Mouse (Mus musculus) myocyte (in vitro differentiated cells): ENCODE data around the gene Acss1. TPM values are rescaled to one million over a fixed set of nuclear protein-coding genes. Genes with fewer than 3 reads are reported as not detected.

Experiments
- H3K27me3 ChIP-seq: one replicate; pipeline ENCODE4 v1.6.1; 2011; ENCODE audit not compliant: control insufficient read depth, insufficient read depth, insufficient read length
- H3K36me3 ChIP-seq: one replicate; pipeline ENCODE4 v1.6.1; 2011; ENCODE audit not compliant: control insufficient read depth, insufficient read depth
- H3K4me2 ChIP-seq: one replicate; pipeline ENCODE4 v1.6.1; 2011; ENCODE audit warnings: low read depth, control low read depth
- H3K4me3 ChIP-seq: one replicate; pipeline ENCODE4 v1.5.1; 2011; ENCODE audit warnings: mild to moderate bottlenecking, control low read depth, moderate library complexity
- H3K79me2 ChIP-seq: one replicate; pipeline ENCODE4 v1.6.1; 2011; ENCODE audit not compliant: control insufficient read depth, insufficient read depth
- H3ac ChIP-seq: one replicate; pipeline ENCODE4 v1.6.1; 2011; ENCODE audit not compliant: control insufficient read depth, insufficient read length
- CEBPB ChIP-seq: IDR thresholded peaks from 2 replicates; pipeline ENCODE4 v1.6.1; 2011; ENCODE audit warnings: mild to moderate bottlenecking, moderate library complexity; ENCODE audit not compliant: poor library complexity, insufficient read depth, severe bottlenecking
- E2F4 ChIP-seq: IDR thresholded peaks from one replicate; pipeline ENCODE4 v1.6.1; 2011; ENCODE audit warnings: mild to moderate bottlenecking, control low read depth, moderate library complexity; ENCODE audit not compliant: insufficient read depth
- MAX ChIP-seq: IDR thresholded peaks from one replicate; pipeline ENCODE4 v1.6.1; 2011; ENCODE audit warnings: low read depth, mild to moderate bottlenecking, control low read depth
- MYOD1 ChIP-seq, 3 experiments: IDR thresholded peaks; one replicate each; pipeline ENCODE4 v1.6.1; 2011; ENCODE audit warnings: control low read depth in 2 of 3, low read depth in 2 of 3, mild to moderate bottlenecking in 2 of 3, moderate library complexity in 1 of 3; ENCODE audit not compliant: insufficient read length in 2 of 3, control insufficient read depth in 1 of 3
- MYOG ChIP-seq, 3 experiments: IDR thresholded peaks; one replicate each; pipeline ENCODE4 v1.6.1; 2011; ENCODE audit warnings: control low read depth in 2 of 3, low read depth in 2 of 3, mild to moderate bottlenecking in 2 of 3; ENCODE audit not compliant: insufficient read length in 2 of 3, control insufficient read depth in 1 of 3, insufficient read depth in 1 of 3
- POLR2A ChIP-seq: IDR thresholded peaks from one replicate; pipeline ENCODE4 v1.6.1; 2011; ENCODE audit warnings: low read depth, mild to moderate bottlenecking, control low read depth, moderate library complexity; ENCODE audit not compliant: insufficient read length
- POLR2AphosphoS2 ChIP-seq: IDR thresholded peaks from one replicate; pipeline ENCODE4 v1.6.1; 2011; ENCODE audit warnings: low read depth, control low read depth; ENCODE audit not compliant: insufficient read length
- REST ChIP-seq: IDR thresholded peaks from one replicate; pipeline ENCODE4 v1.6.1; 2011; ENCODE audit warnings: mild to moderate bottlenecking, control low read depth, moderate library complexity; ENCODE audit not compliant: insufficient read depth, insufficient read length
- SRF ChIP-seq: IDR thresholded peaks from one replicate; pipeline ENCODE4 v1.6.1; 2011; ENCODE audit warnings: low read depth; ENCODE audit not compliant: control insufficient read depth, insufficient read length
- TCF12 ChIP-seq: IDR thresholded peaks from one replicate; pipeline ENCODE4 v1.6.1; 2011; ENCODE audit warnings: mild to moderate bottlenecking, control low read depth; ENCODE audit not compliant: poor library complexity, insufficient read depth, severe bottlenecking
- TCF3 ChIP-seq: IDR thresholded peaks from one replicate; pipeline ENCODE4 v1.6.1; 2011; ENCODE audit warnings: low read depth, control low read depth; ENCODE audit not compliant: insufficient read length
- USF1 ChIP-seq: IDR thresholded peaks from one replicate; pipeline ENCODE4 v1.6.1; 2011; ENCODE audit warnings: low read depth, mild to moderate bottlenecking, control low read depth, moderate library complexity
- polyA plus RNA-seq: library from polyadenylated mRNA; unstranded; fragments of >200 nt; fragmentation: generic; extraction: Trizol; gene quantifications from one replicate; pipeline ENCODE4 v1.2.1, GENCODE M21; 2012; ENCODE audit warnings: missing spikeins

Acss1 gene
- polyA plus RNA-seq, 1 experiment, result not detected

GRCm38 (mm10) chr2:150656975-150657768, 11.1 kb downstream of the Acss1 start:
- Histone ChIP-seq H3K36me3 (no peaks in the 10 kb centered on the region), H3K27me3 (no peaks in the 10 kb centered on the region), H3K4me3 (no peak overlapping the region), H3K4me2 (no peak overlapping the region), H3K79me2 (no peaks in the 10 kb centered on the region), H3ac (no peak overlapping the region)
- TF ChIP-seq E2F4, result no peak
- no peak for TF ChIP-seq MYOD1 (IDR thresholded peaks at IDR 0.05; ENCODE audit: control insufficient read depth in 1 of 3, insufficient read length in 2 of 3, low read depth in 2 of 3)
- TF ChIP-seq USF1, result no peak
- TF ChIP-seq POLR2AphosphoS2, result no peak
- TF ChIP-seq POLR2A, result no peak
- TF ChIP-seq REST, result no peak
- no peak for TF ChIP-seq CEBPB
- TF ChIP-seq TCF3, result no peak
- TF ChIP-seq TCF12, result no peak
- TF ChIP-seq SRF, result no peak
- no peak for TF ChIP-seq MAX

DNA sequence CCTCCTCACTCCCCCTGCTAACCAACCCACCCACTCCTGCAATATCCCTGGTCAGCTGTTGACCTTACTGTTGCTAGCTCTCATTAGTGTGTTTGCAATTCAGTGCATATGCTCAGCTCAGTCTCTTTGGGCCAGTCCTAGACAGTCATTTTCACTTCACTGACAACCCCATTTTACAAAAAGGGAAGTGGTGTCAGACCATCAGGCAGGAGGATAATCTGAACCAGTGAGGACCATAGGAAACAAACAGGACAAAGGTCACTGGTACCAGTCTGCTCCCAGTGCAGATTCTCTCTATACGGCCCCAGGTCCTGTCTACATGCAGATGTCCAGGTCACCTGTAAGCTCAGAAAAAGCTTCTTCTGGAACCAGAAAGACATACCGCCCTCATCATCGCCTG, 12.2 kb downstream of the Acss1 start:
- H3ac ChIP-seq, result no peak overlapping the region
- no peaks in the 10 kb centered on the region for H3K79me2 ChIP-seq
- H3K36me3 ChIP-seq, result no peaks in the 10 kb centered on the region
- TF ChIP-seq SRF, result no peak
- TF ChIP-seq MYOD1 (IDR thresholded peaks at IDR 0.05; ENCODE audit: control insufficient read depth in 1 of 3, insufficient read length in 2 of 3, low read depth in 2 of 3), result no peak
- TF ChIP-seq MYOG (IDR thresholded peaks at IDR 0.05; ENCODE audit: control insufficient read depth in 1 of 3, insufficient read depth in 1 of 3, insufficient read length in 2 of 3, low read depth in 2 of 3), result no peak
- no peak for TF ChIP-seq E2F4
- no peak for TF ChIP-seq MAX
- TF ChIP-seq POLR2A, result no peak
- TF ChIP-seq POLR2AphosphoS2, result no peak
- TF ChIP-seq TCF12, result no peak
- no peak for TF ChIP-seq REST
- no peak for TF ChIP-seq USF1
- no peak for TF ChIP-seq CEBPB
- H3K4me3 ChIP-seq, result no peak overlapping the region
- no peak overlapping the region for H3K4me2 ChIP-seq
- no peaks in the 10 kb centered on the region for H3K27me3 ChIP-seq

DNA sequence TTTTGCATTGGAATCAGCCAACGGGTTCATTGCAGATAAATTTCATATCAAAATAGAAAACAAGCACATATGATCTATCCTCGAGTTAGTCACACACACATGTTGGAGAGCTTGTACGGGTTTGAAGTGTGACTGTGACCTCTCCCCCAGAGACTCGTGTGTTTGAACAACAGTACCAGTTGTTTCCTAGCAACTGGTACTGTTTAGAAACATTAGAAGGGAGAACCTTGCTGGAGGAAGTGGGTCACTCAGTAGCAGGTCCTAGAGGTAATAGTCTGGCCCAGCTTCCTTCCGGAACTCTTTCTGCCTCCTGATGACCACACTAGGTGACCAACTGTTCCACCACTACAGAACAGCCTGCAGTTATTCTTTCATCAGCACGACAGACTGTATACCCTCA, 13.0 kb downstream of the Acss1 start:
- Histone ChIP-seq H3K79me2 (no peaks in the 10 kb centered on the region), H3K27me3 (no peaks in the 10 kb centered on the region), H3K4me2 (no peak overlapping the region), H3K4me3 (no peak overlapping the region), H3K36me3 (no peaks in the 10 kb centered on the region), H3ac (no peak overlapping the region)
- no peak for TF ChIP-seq MYOD1 (IDR thresholded peaks at IDR 0.05; ENCODE audit: control insufficient read depth in 1 of 3, insufficient read length in 2 of 3, low read depth in 2 of 3)
- no peak for TF ChIP-seq POLR2A
- no peak for TF ChIP-seq TCF12
- no peak for TF ChIP-seq POLR2AphosphoS2
- no peak for TF ChIP-seq CEBPB

- H3ac ChIP-seq, result no peak overlapping the region
- no peaks in the 10 kb centered on the region for H3K79me2 ChIP-seq
- H3K4me3 ChIP-seq, result no peak overlapping the region
- H3K4me2 ChIP-seq, result no peak overlapping the region
- TF ChIP-seq TCF12 (no peak), MYOG (IDR thresholded peaks at IDR 0.05; ENCODE audit: control insufficient read depth in 1 of 3, insufficient read depth in 1 of 3, insufficient read length in 2 of 3, low read depth in 2 of 3) (no peak), POLR2A (no peak), MYOD1 (IDR thresholded peaks at IDR 0.05; ENCODE audit: control insufficient read depth in 1 of 3, insufficient read length in 2 of 3, low read depth in 2 of 3) (no peak), REST (no peak), CEBPB (no peak), MAX (no peak)
- H3K27me3 ChIP-seq, result no peaks in the 10 kb centered on the region
- no peaks in the 10 kb centered on the region for H3K36me3 ChIP-seq
Observed at GRCm38 (mm10) chr2:150654814-150655213, 13.5 kb downstream of the Acss1 start.

- H3K79me2 ChIP-seq, result no peaks in the 10 kb centered on the region
- no peak for TF ChIP-seq TCF12
- TF ChIP-seq TCF3, result no peak
- no peak for TF ChIP-seq MAX
- no peak for TF ChIP-seq SRF
- TF ChIP-seq MYOG (IDR thresholded peaks at IDR 0.05; ENCODE audit: control insufficient read depth in 1 of 3, insufficient read depth in 1 of 3, insufficient read length in 2 of 3, low read depth in 2 of 3), result no peak
- no peak for TF ChIP-seq CEBPB
- TF ChIP-seq E2F4, result no peak
- no peak for TF ChIP-seq MYOD1 (IDR thresholded peaks at IDR 0.05; ENCODE audit: control insufficient read depth in 1 of 3, insufficient read length in 2 of 3, low read depth in 2 of 3)
- TF ChIP-seq POLR2AphosphoS2, result no peak
- no peak for TF ChIP-seq REST
- TF ChIP-seq POLR2A, result no peak
- TF ChIP-seq USF1, result no peak
- H3K4me3 ChIP-seq, result no peak overlapping the region
- H3ac ChIP-seq, result no peak overlapping the region
- no peak overlapping the region for H3K4me2 ChIP-seq
- H3K36me3 ChIP-seq, result no peaks in the 10 kb centered on the region
- peaks cover 5% of the 10 kb centered on the region for H3K27me3 ChIP-seq
Observed at GRCm38 (mm10) chr2:150651366-150651765, 16.9 kb downstream of the Acss1 start.
